Mouse (Mus musculus): Measurements from ENCODE around the gene Prdx1.

- TF ChIP-seq POLR2A (IDR thresholded peaks at IDR 0.05; ENCODE audit: extremely low read depth, insufficient read depth, low read length), result no peak
- TF ChIP-seq CTCF (IDR thresholded peaks at IDR 0.05; ENCODE audit: low read depth, low read length), result no peak
Measured at GRCm38 (mm10) chr4:116734996-116735395, 49.7 kb downstream of the Prdx1 start.
